Mouse (Mus musculus) left cerebral cortex, postnatal 14 days (tissue): ENCODE measurements around the gene Gm20388. TPM values are rescaled to one million over a fixed set of nuclear protein-coding genes. Genes with fewer than 3 reads are reported as not detected.
A peak's percentile ranks its signal among the peaks of the same experiment; 100 is the strongest.

Experiments used
- DNase-seq, 2 experiments: peaks; one replicate each; pipeline ENCODE4 v3.0.0; 2021 to 2022; ENCODE audit warnings: low spot score in 2 of 2, mixed read lengths in 1 of 2
- intact Hi-C: fragments of 180-260 bp; cut with DNase I; formaldehyde crosslinking; loops from one replicate; pipeline ENCODE4 v1.15.1; 2025
- total RNA-seq, 2 experiments: library from RNA; stranded (reverse); gene quantifications; 2 replicates each; pipeline ENCODE4 v1.2.3; 2021

Gene Gm20388
- total RNA-seq, 2 experiments from 2014 or later, result 2.8 to 7.3 TPM

DNA sequence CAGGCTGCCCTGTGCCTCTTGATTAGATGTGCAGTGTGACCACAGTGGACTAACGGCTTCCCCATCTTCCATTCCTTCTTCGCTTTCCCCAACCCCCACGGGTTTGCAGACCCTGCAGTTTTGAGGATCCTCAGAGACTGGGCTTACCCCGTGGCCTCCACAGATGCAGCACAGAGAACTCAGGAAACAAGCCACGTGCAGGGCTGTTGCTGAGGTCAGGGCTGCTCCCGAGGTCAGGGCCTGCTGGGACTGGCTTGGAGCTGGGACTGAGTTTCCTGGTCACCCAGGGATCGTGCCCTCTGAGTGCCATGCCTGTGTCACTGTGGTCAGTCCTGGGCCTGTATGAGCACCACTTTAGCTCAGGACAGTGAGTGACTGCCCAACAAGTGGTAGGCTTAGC is 2554.3 kb downstream of the Gm20388 start:
- intact Hi-C loops, result no loop called here
- DNase-seq, result no peak

DNA sequence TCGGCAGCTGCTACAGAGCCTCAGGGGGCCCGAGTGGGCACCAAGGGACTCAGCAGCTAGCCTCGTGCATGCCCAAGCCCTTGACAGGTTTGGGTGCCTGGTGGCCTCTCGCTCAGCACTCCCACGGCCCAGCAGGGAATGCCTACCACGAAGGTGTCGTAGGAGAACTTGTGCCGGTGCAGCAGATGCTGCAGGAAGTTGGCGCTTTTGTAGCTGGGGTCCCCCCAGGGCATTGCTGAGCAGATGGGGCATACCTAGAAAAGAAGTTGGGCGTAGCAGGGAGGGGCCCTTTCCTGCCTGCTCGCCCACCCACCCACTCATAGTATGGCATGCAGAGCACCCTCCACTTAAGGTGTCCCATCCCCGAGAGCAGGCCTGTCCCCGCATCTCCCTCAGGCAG is 2557.2 kb downstream of the Gm20388 start:
- DNase-seq, result no peak
- intact Hi-C loops, result no loop called here

DNA sequence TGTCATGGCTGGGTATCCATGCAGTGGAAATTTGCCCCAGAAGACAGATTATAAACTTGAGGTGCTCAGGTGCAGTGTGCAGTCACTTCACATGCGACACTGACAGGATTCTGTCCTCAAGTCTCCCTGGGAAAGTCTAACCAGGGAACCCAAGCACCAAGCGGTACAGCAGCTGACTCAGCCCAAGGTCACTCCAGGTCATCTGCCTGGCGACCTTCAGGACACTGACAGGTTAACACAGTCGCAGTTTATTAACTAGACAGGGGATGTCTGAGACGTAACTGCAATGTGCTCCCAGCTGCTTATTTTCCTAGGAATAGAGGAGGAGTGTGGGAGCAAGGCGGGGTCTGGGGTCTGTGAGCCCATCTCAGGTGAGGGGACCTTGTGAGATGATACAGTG is 2558.8 kb downstream of the Gm20388 start:
- intact Hi-C loops, result no loop called here
- no peak for DNase-seq

DNA sequence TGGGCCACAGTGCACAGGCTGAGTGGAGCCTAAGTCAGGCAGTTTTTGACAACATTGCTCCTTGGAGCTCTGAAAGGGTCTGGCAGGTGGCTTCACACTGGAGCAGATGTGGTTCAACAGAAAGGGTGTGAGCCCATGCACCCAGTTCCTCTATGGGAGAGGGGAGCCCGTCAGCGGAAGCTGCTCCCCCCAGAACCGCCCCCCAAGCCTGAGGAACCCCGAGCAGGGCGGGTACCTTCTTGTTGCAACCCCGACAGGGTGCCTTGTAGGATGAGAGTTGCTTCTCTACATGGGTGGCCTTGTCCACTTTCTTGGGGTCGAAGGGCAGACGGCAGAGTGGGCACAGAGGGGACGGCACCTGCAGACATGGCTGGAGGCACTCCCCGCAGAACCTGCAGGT is 2559.3 kb downstream of the Gm20388 start:
- no peak for DNase-seq
- intact Hi-C loops, result no loop called here

DNA sequence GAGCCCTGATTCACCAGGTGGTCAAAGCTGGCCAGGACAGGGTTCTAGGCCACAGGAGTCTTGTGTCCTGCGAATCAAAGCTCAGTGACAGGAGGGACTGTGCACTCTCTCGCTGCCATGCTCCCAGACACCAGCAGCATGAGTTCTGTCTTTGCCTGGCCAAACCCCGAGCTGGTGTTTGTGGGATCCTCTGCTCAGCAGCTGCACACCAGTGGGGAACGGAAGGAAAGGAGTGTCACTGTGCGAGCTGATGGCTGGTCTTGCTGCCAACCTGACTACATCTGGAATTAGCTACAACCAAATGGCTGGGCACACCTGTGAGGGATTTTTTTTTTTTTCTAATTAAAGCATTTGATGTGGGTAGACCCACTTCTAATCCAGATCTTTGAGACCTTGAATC is 2560.1 kb downstream of the Gm20388 start:
- intact Hi-C loops, result no loop called here
- no peak for DNase-seq

DNA sequence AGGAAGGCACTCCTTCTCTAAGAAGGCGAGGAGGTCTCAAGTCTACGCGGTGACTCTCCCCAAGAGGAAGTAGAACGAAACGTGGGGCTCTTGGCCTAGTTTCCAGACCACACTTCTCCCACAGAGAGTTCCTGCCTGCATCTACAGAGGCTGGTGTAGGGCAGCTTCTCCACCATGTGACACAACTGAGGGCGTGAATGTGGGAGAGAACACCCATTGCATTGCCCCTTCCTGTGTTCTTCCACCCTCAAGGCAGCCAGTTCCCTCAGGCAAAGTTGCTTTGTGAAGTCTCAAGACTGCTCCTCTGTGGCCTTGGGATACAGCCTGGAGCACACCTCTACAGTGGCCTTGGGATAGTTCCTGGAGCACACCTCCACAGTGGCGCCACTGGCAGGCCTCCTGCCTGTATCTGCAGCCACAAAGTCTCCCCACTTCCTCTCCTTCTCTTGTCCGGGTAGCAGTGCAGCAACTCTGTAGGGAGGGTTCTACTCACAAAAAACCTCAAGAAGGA is 2563.3 kb downstream of the Gm20388 start:
- intact Hi-C loops, result no loop called here
- no peak for DNase-seq

DNA sequence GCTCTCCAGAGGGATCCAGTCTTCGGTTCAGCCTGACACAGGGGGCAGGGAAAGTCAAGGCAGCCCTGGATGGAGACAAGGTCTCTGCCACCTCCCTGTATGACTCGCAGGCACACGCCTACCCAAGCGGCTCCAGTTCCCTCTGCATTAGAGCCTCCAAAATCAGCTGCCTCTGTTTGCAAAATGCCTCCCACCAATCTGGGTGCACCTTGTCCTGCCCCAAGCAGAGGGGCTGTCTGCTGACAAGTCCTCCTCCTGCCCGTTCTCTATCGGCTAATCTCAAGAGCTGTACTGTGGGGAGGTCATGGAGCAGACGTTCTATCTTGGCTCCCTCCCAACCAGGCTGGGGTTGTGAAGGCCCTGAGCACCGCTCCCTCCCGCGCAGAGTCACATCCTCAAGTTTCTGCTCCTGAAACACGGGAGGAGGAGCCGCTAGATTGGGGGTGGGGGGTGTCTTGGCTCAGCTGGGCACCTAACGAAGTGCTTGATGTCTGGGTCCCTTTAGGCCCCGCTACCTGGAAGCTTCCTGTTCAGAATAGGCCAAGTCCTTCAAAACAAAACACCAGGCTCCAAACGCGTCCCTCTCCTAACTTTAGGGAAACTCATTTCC is 2564.4 kb downstream of the Gm20388 start:
- peak; percentile 32 to 46 for DNase-seq
- intact Hi-C loops, result loop anchor here (5.0 kb wide), 1 partner anchor 98 kb away; the partner anchor contains the start of gene Zc3h18

DNA sequence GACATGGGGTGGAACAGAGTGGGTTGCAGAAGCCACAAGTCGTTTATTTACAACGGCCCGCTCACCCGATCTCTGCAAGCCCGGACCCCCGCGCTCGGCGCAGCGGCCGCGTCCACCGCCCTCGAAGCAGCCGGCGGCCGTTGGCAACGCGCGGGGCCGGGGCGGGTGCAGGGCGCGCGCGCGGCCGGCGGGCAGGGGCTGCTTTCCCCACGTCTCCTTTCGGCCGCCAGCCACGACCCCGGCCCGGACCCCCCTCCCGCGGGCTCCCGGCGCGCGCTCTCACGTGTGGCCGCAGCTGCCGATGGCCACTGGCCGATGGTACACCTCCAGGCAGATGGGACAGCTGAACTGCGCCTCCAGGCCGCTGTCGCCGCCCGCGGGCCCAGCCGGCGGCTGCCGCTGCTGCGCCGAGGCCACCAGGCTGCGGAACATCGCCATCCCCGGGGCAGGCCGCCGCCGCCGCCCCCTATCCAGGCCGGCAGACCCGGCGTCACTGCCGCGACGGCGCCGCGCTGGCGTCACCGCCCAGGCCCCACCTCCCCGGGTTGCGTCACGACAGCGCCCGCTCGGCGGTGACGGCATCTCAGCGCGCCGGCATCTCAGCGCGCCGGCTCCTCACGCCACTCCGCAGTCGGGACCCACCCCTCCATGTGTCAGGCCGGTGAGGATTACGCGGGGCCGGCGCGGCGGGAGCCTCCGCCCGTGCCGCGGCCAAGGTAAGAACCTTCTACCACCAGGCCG is 2565.1 kb downstream of the Gm20388 start, which contains the start of the genes Rnf166 and Ctu2:
Gene Rnf166, minus strand, starts transcription at position 485 of the 741 bp plus-strand sequence.
Gene Ctu2, plus strand, starts transcription at position 564 of the 741 bp plus-strand sequence.
- intact Hi-C loops, result loop anchor here (5.0 kb wide), 1 partner anchor 98 kb away; the partner anchor contains the start of gene Zc3h18
- DNase-seq, result peak; percentile 91 to 94

DNA sequence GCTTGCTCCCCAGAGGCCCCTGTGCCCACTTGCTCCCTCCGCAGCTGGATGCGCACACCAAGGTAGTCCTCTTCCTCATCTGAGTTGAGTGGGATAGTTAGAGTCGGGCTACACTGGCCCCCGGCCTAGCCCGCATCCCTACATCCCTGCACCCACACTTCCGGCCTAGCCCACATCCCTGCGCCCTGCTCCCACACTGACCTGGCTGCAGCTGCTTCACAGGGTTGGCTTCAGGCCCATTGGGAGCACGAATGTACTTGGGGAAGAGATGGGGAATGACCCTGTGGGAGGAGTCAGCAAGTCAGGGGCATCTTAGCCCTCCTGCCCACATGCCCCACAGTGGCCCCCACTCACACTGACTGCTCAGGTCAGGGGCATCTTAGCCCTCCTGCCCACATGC is 2571.8 kb downstream of the Gm20388 start:
- intact Hi-C loops, result no loop called here
- DNase-seq, result no peak

DNA sequence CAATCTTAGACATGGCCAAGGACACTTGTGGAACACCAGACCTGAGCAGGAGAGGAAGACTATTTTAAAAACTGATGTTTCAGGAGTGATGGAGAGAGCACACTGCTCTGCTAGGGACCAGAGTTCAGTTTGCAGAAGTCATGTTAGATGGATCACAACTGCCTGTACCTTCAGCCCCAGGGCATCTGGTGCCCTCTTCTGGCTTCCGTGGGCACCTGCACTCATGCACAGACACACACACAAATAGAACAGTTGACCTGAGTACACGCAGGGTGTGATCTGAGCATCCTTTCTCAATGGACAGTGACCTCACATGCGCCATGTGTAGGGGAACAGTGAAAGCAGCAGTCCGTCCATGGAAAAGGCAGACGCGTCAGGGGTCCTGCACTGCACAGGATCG is 2573.2 kb downstream of the Gm20388 start:
- no peak for DNase-seq
- intact Hi-C loops, result no loop called here

DNA sequence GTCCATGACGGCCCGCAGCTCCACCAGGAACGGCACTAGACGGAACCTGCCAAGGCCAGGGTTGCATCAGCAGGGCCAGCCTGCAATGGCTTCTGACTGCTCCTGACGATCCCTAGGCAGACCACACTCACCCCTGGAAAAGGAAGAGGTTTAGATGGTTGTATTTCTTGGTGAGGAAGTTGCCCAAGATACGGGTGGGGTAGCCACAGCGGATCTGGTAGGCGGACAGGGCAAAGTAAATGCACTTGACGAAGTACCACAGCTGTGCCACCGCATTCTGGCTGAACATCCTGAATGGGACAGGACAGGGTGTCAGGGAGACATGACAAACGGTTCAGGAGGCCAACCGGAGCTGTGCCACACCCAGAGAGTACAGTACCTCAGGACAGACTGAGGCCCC is 2574.2 kb downstream of the Gm20388 start:
- intact Hi-C loops, result no loop called here

DNA sequence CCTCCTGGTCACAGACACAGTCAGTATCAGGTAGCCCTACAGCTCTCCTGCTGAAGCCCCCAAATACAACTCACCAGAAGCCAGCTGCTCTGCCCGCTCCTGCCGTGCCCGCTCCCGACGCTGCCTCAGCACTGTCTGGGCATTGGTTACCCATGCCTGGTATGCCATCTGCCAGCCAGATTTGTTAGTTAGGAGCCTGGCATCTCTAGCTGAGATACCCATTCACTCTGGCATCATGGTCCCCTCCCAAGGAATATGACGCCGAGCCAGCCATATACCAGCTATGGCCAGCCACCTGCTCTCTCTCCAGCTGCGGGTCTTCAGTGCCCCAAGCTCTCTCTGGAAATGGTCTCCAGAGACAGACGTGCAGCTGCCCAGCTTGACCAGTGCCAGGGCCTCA is 2577.7 kb downstream of the Gm20388 start:
- no peak for DNase-seq
- intact Hi-C loops, result no loop called here

More for the DNA sequence above, 2574.2 kb downstream of the Gm20388 start:
- DNase-seq, result no peak

DNA sequence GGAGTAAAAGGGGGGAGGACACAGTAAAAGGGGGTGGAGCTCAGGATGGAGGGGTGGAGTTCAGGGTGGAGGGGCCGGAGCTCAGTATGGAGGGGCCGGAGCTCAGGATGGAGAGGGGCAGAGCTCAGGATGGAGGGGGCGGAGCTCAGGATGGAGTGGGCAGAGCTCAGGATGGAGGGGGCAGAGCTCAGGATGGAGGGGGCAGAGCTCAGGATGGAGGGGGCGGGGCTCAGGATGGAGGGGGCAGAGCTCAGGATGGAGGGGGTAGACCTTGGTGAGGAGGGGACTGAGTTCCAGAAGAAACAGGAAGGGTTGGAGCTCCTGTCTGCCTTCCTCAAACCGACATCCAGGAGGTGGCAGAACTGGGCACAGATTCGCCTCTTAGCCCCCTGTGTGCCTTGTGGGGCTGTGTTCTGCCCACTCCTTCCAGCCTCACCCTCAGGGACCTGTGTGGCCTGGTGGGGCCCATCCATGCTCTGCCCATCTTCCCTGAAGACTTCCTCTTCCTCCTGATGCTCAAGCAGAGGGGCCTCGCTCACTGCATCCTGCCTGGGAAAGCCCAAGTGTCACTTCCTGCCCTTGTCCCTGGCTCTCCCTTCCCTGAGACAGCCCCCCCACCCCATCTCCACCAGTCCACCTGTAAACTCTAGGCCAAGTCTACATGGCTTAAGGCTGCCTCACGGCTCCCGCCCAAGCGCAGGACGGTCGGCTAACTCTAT is 2586.5 kb downstream of the Gm20388 start:
- DNase-seq, result no peak
- intact Hi-C loops, result no loop called here

DNA sequence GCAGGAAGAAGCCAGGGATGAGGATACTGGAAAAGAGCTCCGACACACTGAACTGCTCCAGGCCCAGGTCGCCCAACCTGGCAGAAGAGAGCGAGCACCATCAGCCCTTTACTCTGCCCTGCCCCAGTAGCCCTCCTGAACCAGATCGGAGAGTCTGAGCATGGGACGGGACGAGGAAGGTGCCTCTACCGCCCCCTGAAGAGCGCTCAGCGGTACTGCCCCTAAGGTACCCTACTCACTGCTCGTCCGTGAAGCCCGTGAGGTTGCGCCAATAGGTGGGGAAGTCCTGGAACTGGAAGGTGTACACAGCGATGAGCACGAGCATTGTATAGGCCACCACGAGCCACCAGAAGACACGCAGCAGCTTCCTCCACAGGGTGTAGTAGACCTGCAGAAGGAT is 2587.3 kb downstream of the Gm20388 start:
- intact Hi-C loops, result no loop called here
- DNase-seq, result no peak

DNA sequence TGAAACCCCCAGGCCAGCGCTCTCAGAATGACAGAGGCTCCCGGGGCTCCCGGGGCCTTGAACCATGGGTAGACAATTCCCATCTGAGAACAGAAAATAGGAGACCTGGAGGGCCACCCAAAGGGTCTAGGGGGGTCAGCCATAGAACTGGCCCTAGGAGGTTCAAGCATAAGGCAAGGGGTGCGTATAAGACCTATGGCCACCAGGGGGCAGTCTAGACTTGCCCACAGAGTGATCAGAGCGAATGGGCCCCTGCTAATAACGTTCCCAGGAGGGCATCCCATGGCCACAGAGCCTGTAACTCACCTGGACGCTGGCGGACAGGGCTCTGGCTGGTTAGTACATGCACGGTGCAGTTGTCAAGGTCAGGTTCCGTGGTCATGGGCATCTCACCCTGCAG is 2590.2 kb downstream of the Gm20388 start:
- DNase-seq, result peak; percentile 66 to 82
- intact Hi-C loops, result loop anchor here (1.0 to 5.0 kb wide), 3 partner anchors 50 to 331 kb away; partner anchors contain the start of genes Galns, Piezo1 and Trappc2l

DNA sequence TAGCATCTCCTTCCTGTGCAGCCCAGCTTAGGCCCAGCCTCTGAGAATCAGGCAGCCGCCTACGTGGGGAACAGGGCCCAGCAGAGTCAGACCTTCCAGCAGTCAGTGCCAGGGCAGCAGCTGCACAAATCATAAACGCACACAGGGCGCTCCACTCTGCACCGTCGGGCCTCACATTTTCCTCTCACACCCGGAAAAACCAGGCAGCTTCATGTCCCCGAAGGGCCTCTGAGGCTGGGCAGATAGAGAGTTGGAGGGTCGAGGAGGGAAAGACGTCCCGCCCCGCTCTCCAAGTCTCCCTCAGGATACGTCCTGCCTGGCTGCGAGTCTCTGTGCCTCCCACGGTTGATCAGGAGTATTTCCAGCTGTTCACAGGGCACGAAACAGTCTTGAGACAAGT is 2600.9 kb downstream of the Gm20388 start:
- intact Hi-C loops, result no loop called here
- DNase-seq, result no peak

DNA sequence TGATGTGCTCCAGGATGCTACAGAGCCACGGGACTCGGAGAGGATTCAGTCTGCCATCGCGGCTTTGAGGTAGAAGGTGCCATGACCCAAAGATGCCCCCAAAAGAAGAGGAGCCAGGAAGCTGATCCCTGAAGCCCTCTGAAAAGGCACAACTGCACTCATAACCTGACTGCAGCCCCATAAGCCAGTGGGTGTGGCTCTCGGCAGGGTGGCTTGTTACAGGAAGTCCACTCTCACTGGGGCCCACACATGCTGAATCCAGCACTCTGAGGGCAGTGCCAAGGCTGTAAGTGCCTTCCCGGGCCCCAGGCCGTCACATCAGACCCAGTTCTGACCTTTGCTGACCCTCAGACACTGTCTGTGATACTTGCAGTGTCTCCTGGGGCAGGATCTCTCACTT is 2601.8 kb downstream of the Gm20388 start:
- intact Hi-C loops, result no loop called here
- DNase-seq, result no peak

DNA sequence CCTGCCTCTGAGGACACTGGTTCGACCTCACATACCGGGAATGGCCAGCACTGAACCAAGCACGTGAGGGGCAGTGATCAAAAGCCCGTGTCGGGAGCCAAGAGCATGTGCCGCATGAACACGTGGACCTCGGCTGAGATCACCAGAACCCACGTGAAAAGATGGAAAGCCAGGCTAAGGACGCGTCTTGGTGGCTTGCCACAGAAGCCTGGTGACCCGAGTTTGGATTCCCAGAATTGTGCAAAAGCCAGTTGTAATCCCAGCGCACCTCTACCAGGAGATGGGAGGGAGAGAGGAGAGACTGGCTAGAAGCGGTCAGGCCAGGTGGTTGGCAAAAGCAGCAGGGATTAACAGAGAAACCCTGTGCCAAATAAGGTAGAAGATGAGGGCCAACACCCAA is 2605.1 kb downstream of the Gm20388 start:
- intact Hi-C loops, result no loop called here
- DNase-seq, result no peak

DNA sequence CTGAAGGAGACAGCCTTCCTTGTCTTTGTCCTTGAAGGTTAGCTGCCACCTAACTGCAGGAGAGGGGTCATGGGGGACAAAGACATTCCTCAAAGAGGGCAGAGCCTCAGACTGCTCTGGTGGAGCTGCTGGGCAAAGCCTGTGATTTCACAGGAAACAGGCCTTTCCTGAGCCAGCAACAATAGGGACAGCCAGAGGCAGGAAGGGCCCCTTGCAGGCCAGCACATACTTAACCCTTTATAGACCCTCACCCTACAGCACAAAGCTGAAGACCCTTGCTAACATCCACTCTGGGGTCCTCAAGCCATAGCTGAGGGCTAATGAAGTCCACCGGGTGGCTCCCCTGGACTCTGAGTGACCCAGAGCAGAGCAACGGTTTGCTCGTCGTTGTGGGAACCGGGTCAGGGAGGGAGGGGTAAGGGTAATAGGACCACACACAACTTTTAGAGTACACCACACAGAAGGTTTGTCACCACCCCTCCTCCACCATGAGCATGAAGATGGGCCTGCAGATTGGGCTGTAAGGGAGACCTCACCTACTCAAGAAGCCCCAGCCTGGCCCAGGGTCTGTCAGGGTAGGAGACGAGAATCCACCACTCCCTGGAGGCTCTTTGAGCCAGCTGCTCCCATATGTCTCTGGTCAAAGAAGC is 2607.0 kb downstream of the Gm20388 start:
- intact Hi-C loops, result no loop called here
- DNase-seq, result no peak

DNA sequence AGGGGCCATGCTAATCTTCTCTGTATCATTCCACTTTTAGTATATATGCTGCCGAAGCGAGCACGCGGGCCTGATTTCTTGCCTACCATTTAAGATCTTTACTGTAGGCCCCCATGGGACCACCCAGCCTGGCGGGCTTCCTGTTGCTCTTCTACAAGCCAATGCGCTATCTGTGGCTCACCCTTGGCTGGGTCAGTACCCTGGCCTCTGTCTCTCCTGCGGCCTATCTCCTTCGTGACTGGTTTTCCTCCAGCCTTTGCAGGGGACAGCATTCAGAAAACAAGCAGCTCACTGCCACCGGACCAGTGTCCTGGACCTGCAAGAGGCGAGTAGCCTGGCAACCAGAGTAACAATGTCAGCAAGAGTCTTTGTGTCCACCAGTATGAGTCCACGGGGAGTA is 2610.0 kb downstream of the Gm20388 start:
- DNase-seq, result no peak
- intact Hi-C loops, result no loop called here
